Mouse (Mus musculus) ES-E14 (cell line): ENCODE results near the gene Amacr. TPM values are rescaled to one million over a fixed set of nuclear protein-coding genes. Genes with fewer than 3 reads are reported as not detected.
A peak's percentile ranks its signal among the peaks of the same experiment; 100 is the strongest.

Source experiments
- DNase-seq: peaks from one replicate; pipeline ENCODE4 v3.0.0-alpha.2; 2013; ENCODE audit warnings: low read depth, low spot score
- H3K27ac ChIP-seq: 2 replicates; pipeline ENCODE4 v1.5.1; 2012; ENCODE audit warnings: low read depth, mild to moderate bottlenecking, low read length, moderate library complexity, mixed read lengths; ENCODE audit not compliant: poor library complexity, insufficient read depth, severe bottlenecking
- H3K36me3 ChIP-seq: 2 replicates; pipeline ENCODE4 v1.6.1; 2012; ENCODE audit warnings: mild to moderate bottlenecking, low read length, moderate library complexity, mixed read lengths; ENCODE audit not compliant: control insufficient read depth, poor library complexity, insufficient read depth, severe bottlenecking
- H3K4me1 ChIP-seq, 2 experiments: fragments of 150-350 bp in 1 of 2; sonication (generic) in 1 of 2; 2 replicates each; pipeline ENCODE4 v1.6.1; 2012; ENCODE audit warnings: low read length in 2 of 2, mild to moderate bottlenecking in 1 of 2, mixed read lengths in 1 of 2; ENCODE audit not compliant: control insufficient read depth in 2 of 2, insufficient read depth in 2 of 2, poor library complexity in 1 of 2
- H3K4me3 ChIP-seq, 2 experiments: fragments of 150-350 bp in 1 of 2; sonication (generic) in 1 of 2; 2 replicates each; pipeline ENCODE4 v1.5.1; 2012; ENCODE audit warnings: low read length in 2 of 2, low read depth in 1 of 2, mild to moderate bottlenecking in 1 of 2, mixed read lengths in 1 of 2; ENCODE audit not compliant: insufficient read depth in 1 of 2, poor library complexity in 1 of 2, severe bottlenecking in 1 of 2
- H3K9ac ChIP-seq: 2 replicates; pipeline ENCODE4 v1.6.1; 2012; ENCODE audit warnings: low read depth, mild to moderate bottlenecking, low read length, mixed read lengths; ENCODE audit not compliant: poor library complexity, insufficient read depth, severe bottlenecking
- H3K9me3 ChIP-seq: fragments of 150-350 bp; sonication (generic); 2 replicates; pipeline ENCODE4 v1.6.1; 2012; ENCODE audit warnings: low read depth, mild to moderate bottlenecking, low read length; ENCODE audit not compliant: control insufficient read depth, insufficient read depth
- CHD2 ChIP-seq: IDR thresholded peaks from 2 replicates; pipeline ENCODE4 v1.6.1; 2014; ENCODE audit warnings: mild to moderate bottlenecking, low read depth, low read length, inconsistent platforms
- HCFC1 ChIP-seq: IDR thresholded peaks from 2 replicates; pipeline ENCODE4 v1.6.1; 2012; ENCODE audit warnings: low read length, inconsistent platforms, borderline replicate concordance; ENCODE audit not compliant: insufficient read depth
- MAFK ChIP-seq: IDR thresholded peaks from 2 replicates; pipeline ENCODE4 v1.6.1; 2014; ENCODE audit warnings: mild to moderate bottlenecking, low read depth, low read length, inconsistent platforms; ENCODE audit not compliant: insufficient read depth
- ZC3H11A ChIP-seq: IDR thresholded peaks from 2 replicates; pipeline ENCODE4 v1.6.1; 2012; ENCODE audit warnings: low read depth, mild to moderate bottlenecking, inconsistent platforms, low read length, borderline replicate concordance
- ZNF384 ChIP-seq: IDR thresholded peaks from 2 replicates; pipeline ENCODE4 v1.6.1; 2012; ENCODE audit warnings: low read depth, low read length, inconsistent platforms
- in situ Hi-C, 2 experiments: fragments of 600-800 bp; cut with MboI; formaldehyde crosslinking; loops; one replicate each; pipeline ENCODE4 v1.15.1; 2025; ENCODE audit warnings: low sequenced_read_pairs in 2 of 2, inconsistent platforms in 1 of 2; ENCODE audit not compliant: unreplicated experiment in 2 of 2
- total RNA-seq: library from RNA; depleted of rRNA; stranded (reverse); fragments of 300-350 nt; gene quantifications from 2 replicates; pipeline ENCODE4 v1.2.3, GENCODE M21; 2012

Amacr gene
- total RNA-seq, 1 experiment = 9.7 TPM

- Histone ChIP-seq H3K9me3 (no peaks in the 10 kb centered on the region), H3K9ac (no peak overlapping the region), H3K4me1 (no peaks in the 10 kb centered on the region), H3K27ac (no peak overlapping the region), H3K36me3 (no peaks in the 10 kb centered on the region), H3K4me3 (no peak overlapping the region)
- DNase-seq = no peak
- in situ Hi-C loops = loop anchor here (10.0 to 25.0 kb wide), 2 partner anchors 285 to 357 kb away; partner anchors contain the start of gene Tars (in 1 of the 2)
- no peak for TF ChIP-seq HCFC1
- TF ChIP-seq CHD2 = no peak
- no peak for TF ChIP-seq MAFK
- no peak for TF ChIP-seq ZNF384
- no peak for TF ChIP-seq ZC3H11A
Measured at GRCm38 (mm10) chr15:11030188-11030587, 48.6 kb downstream of the Amacr start.

- peak overlapping the region; percentile 0 to 49; a peak in 3 of 4 replicates for H3K4me3 ChIP-seq
- no peak for TF ChIP-seq ZC3H11A
- TF ChIP-seq HCFC1 = no peak
- no peak for TF ChIP-seq ZNF384
- no peak for TF ChIP-seq MAFK
- no peak for TF ChIP-seq CHD2
- H3K9me3 ChIP-seq = no peaks in the 10 kb centered on the region
- H3K36me3 ChIP-seq = no peaks in the 10 kb centered on the region
- DNase-seq = no peak
- no peak overlapping the region for H3K9ac ChIP-seq
- no peak overlapping the region for H3K27ac ChIP-seq
- H3K4me1 ChIP-seq = peaks cover 0 to 13% of the 10 kb centered on the region in 2 experiments; a peak in 1 of 4 replicates
- in situ Hi-C loops = loop anchor here (10.0 to 25.0 kb wide), 2 partner anchors 279 to 351 kb away; partner anchors contain the start of gene Tars (in 1 of the 2)
Measured at GRCm38 (mm10) chr15:11035947-11036474, 54.5 kb downstream of the Amacr start.

DNA sequence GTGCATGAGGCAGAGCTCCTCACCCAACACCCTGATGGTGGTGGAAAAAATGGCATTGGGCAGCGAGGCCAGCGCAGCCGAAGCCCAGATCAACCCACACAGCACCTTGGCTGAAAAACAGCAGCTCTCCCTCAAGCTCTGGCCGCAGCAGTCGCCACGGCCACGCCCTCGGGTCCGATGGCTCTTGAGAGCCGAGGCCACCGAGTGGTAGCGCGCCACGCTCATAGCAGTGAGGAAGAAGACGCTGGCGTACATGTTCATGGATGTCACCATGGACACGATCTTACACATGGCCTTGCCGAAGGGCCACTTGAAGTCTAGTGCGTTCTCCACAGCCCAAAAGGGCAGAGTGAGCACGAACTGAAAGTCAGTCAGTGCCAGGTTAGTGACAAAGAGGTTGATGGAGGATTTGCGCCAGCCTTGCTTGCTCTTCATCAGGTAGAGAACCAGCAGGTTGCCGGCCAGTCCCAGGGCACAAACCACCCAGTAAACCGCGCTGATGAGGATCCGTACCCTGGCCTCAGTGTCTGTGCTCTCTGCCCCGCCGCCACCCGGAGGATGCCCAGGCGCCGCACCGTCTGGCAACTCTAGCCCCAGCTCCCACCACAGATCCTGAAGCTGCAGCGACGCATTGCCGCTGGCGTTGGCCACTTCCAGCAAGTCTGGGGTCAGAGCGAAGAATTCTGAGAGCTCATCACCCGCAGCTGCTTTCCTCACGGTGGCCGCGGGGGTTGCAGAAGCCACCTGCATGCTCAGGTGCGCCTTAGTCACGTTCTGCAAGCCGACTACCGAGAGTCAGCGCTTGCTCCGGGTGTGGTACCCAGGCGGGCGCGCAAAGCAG lies 55.2 kb downstream of the Amacr start:
- H3K27ac ChIP-seq = no peak overlapping the region
- peaks cover 0 to 13% of the 10 kb centered on the region in 2 experiments; a peak in 1 of 4 replicates for H3K4me1 ChIP-seq
- peak overlapping the region; percentile 39 to 49; a peak in 3 of 4 replicates for H3K4me3 ChIP-seq
- no peak for DNase-seq
- no peak for TF ChIP-seq ZNF384
- no peak for TF ChIP-seq ZC3H11A
- no peak for TF ChIP-seq MAFK
- TF ChIP-seq CHD2 = no peak
- TF ChIP-seq HCFC1 = no peak
- in situ Hi-C loops = loop anchor here (10.0 to 25.0 kb wide), 2 partner anchors 278 to 351 kb away; partner anchors contain the start of gene Tars (in 1 of the 2)
- H3K9ac ChIP-seq = no peak overlapping the region
- H3K9me3 ChIP-seq = no peaks in the 10 kb centered on the region
- no peaks in the 10 kb centered on the region for H3K36me3 ChIP-seq

DNA sequence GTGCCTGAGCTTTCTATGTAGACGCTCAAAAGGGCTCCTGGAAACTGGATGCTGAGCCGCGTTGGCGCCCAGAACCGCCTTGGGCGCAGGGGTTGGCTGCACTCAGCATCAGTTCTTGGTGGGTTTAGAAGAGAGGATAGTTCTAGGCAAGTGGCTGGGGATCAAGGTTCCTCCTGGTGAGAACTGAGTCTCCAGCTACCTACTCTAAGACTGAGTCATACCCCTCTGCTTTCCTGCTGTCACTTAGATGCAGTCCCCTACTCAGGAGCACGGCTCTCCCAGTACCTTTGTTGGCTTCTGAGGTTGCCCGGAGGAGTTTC lies 55.8 kb downstream of the Amacr start:
- TF ChIP-seq MAFK (no peak), HCFC1 (no peak), ZNF384 (no peak), CHD2 (no peak), ZC3H11A (no peak)
- Histone ChIP-seq H3K9ac (no peak overlapping the region), H3K9me3 (no peaks in the 10 kb centered on the region), H3K4me3 (peak overlapping the region; percentile 39 to 49; a peak in 2 of 4 replicates), H3K4me1 (peaks cover 0 to 13% of the 10 kb centered on the region in 2 experiments; a peak in 1 of 4 replicates), H3K36me3 (no peaks in the 10 kb centered on the region), H3K27ac (no peak overlapping the region)
- in situ Hi-C loops = loop anchor here (10.0 to 25.0 kb wide), 2 partner anchors 277 to 350 kb away; partner anchors contain the start of gene Tars (in 1 of the 2)
- DNase-seq = no peak
